Mouse (Mus musculus): ENCODE data around the gene Nrip2.

DNA sequence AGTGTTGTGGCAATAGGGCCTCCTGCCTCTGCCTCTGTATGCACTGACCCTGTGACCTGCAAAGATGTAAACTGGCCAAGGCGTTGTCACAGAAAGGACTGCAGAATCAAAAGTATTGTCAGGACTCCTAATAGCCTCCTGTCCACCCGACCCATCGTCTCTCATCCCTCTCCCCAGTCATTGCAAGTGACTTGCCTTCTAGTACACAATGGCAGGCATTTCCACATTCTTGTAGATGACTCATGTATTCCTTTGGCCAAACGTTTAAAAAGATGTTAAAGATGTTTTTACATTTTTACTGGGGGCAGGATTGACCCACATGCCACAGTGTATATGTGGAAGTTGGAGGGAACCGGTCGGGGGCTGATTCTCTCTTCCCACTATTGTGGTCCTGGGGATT, 34.4 kb upstream of the Nrip2 start:
- TF ChIP-seq USF1 (IDR thresholded peaks at IDR 0.05; ENCODE audit: low read depth) (no peak), CTCF (IDR thresholded peaks at IDR 0.05; ENCODE audit: control insufficient read depth, insufficient read depth, insufficient read length) (no peak), MYOG (IDR thresholded peaks at IDR 0.05; ENCODE audit: control insufficient read depth, extremely low read depth, insufficient read length) (no peak)

All from C2C12 (cell line).